ENCODE assay signal across 15 mouse cellular contexts in the genomic region with DNA sequence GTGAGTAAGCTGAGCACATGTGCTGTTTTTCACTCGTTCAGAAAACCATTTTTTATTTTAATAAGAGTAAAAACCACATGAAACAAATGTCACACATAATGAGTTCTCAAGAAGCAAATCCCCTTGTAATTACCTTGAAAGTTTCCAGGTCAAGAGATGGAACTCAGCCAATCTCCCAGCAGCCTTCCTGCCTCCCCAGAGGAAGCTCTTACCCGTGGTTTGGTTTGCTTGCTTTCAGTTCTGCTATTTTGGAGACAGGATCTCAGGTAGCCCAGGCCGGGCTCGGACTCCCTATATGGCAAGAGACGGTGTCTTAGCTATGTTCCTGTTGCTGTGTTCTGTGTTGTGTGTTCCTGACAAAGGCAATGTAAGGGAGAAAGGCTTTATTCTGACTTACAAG. TPM values are rescaled to one million over a fixed set of nuclear protein-coding genes. Genes with fewer than 3 reads are reported as not detected.
A peak's percentile ranks its signal among the peaks of the same experiment; 100 is the strongest.
DNase-seq lines count a peak whose midpoint lies in the region; ATAC-seq and TF ChIP-seq lines count a peak whose summit lies in the region.
"Had no signal": no experiment of that assay in that cellular context is flagged by ENCODE, and none has a peak within 500 bp of the region (broad histone marks: within the 10 kb centered on the region; RNA-seq: fewer than 3 reads in every experiment).

No protein-coding gene starts in this region.

- H3K27me3 ChIP-seq in heart, embryonic 12.5 days (replicated peaks), result no peaks in the 10 kb centered on the region

- H3K4me3 ChIP-seq in gastrocnemius, adult 2 months, result peak overlapping the region; percentile 39
- H3K4me3 ChIP-seq in brown adipose tissue, adult 24 weeks (ENCODE audit: insufficient read depth, low read depth, low read length), result peak overlapping the region; percentile 9; the same call in 1 of the 2 replicates
- no peak overlapping the region for H3K4me3 ChIP-seq in heart, embryonic 12.5 days

- no peak for TF ChIP-seq CTCF in gastrocnemius, adult 2 months (IDR thresholded peaks at IDR 0.05)

- no peaks in the 10 kb centered on the region for H3K9me3 ChIP-seq in heart, embryonic 12.5 days (replicated peaks)

- H3K9ac ChIP-seq in heart, embryonic 12.5 days, result no peak overlapping the region
- H3K9ac ChIP-seq: forebrain, postnatal 0 days had no signal

- H3K27ac ChIP-seq in gastrocnemius, adult 2 months, result peak overlapping the region; percentile 40; the same call in 1 of the 2 replicates
- H3K27ac ChIP-seq in brown adipose tissue, adult 24 weeks (replicated peaks; ENCODE audit: low read depth, low read length), result no peak overlapping the region
- no peak overlapping the region for H3K27ac ChIP-seq in heart, embryonic 12.5 days (ENCODE audit: poor library complexity, severe bottlenecking)

- ATAC-seq in monocyte, adult 5-6 weeks (replicated peaks; ENCODE audit: insufficient number of reproducible peaks, low FRiP score, low TSS enrichment, poor library complexity, severe bottlenecking), result 0 out of 2 replicates have a peak, but pooled peaks have one; percentile 35
- no peak for ATAC-seq in heart, embryonic 12.5 days (ENCODE audit: insufficient number of reproducible peaks, low FRiP score)
- ATAC-seq: forebrain, postnatal 0 days had no signal

- H3K36me3 ChIP-seq in heart, embryonic 12.5 days, result no peaks in the 10 kb centered on the region

- no peaks in the 10 kb centered on the region for H3K4me1 ChIP-seq in brown adipose tissue, adult 24 weeks (ENCODE audit: control insufficient read depth, insufficient read depth, insufficient read length, low read length)
- H3K4me1 ChIP-seq in heart, embryonic 12.5 days (replicated peaks), result no peaks in the 10 kb centered on the region

- intact Hi-C loops in gastrocnemius, adult 2 months (cut with DNase I), result no loop called here
- intact Hi-C loops in left cerebral cortex, postnatal 25 days (cut with DNase I), result no loop called here

- 67% methylated on average over 5 of the region's 5 CpGs for WGBS in heart, embryonic 12.5 days

- no peak overlapping the region for H3K4me2 ChIP-seq in heart, embryonic 12.5 days

- DNase-seq in gastrocnemius, adult 2 months, result no peak
- DNase-seq in gastrocnemius, adult 18-20 months (ENCODE audit: low spot score), result no peak
- peak; percentile 88 for DNase-seq in A20 (ENCODE audit: low read depth, low spot score)
- no peak for DNase-seq in left cerebral cortex, adult 8-10 months (ENCODE audit: low spot score in 2 of 2)
- DNase-seq in left cerebral cortex, postnatal 25 days (ENCODE audit: low spot score in 2 of 2), result no peak
- DNase-seq: cerebellum, postnatal 14 days; forebrain, postnatal 0 days; kidney, postnatal 10 days; lung, postnatal 14 days; right cerebral cortex, postnatal 25 days had no signal

RNA-seq across cellular contexts. Expression of a gene that starts 19.9 kb away (rescaled TPM):
- 10 to 100 TPM; 18.8 to 28.1 TPM for total RNA-seq in gastrocnemius, adult 2 months (2021)
- total RNA-seq in gastrocnemius, adult 18-20 months (2021), result 10 to 100 TPM; 17.5 to 17.7 TPM
- polyA plus RNA-seq in brown adipose tissue, adult 24 weeks (2012; ENCODE audit: insufficient read depth, insufficient read length, missing spikeins), result 2.7 and 3.6 TPM in 2 replicates
- 35.0 to 74.6 TPM (median 45.6 TPM) in 3 replicates for total RNA-seq in monocyte, adult 5-6 weeks (2017)
- polyA plus RNA-seq in heart, embryonic 12.5 days (2016; fragmentation: Nextera tagmentation; extraction: Ambion mirVana), result 19.4 TPM in 2 replicates
- 10 to 100 TPM; 64.2 to 70.5 (median 64.9) TPM for total RNA-seq in left cerebral cortex, adult 8-10 months (2022)
- total RNA-seq in left cerebral cortex, postnatal 25 days (2021), result 10 to 100 TPM; 65.0 to 71.8 TPM

RNA-seq across cellular contexts. Expression of a gene that starts 24.8 kb away (rescaled TPM):
- total RNA-seq in gastrocnemius, adult 2 months (2021), result 1 to 10 TPM; 3.2 to 5.5 TPM
- total RNA-seq in gastrocnemius, adult 18-20 months (2021), result 1 to 10 TPM; 1.5 to 3.3 TPM
- polyA plus RNA-seq in brown adipose tissue, adult 24 weeks (2012; ENCODE audit: insufficient read depth, insufficient read length, missing spikeins), result not detected in 2 replicates
- 2.2 TPM in 1 of 3 replicates, not detected in the others for total RNA-seq in monocyte, adult 5-6 weeks (2017)
- not detected in 2 replicates for polyA plus RNA-seq in heart, embryonic 12.5 days (2016; fragmentation: Nextera tagmentation; extraction: Ambion mirVana)
- 10 to 100 TPM; 23.9 to 29.4 (median 27.6) TPM for total RNA-seq in left cerebral cortex, adult 8-10 months (2022)
- total RNA-seq in left cerebral cortex, postnatal 25 days (2021), result 10 to 100 TPM; 21.5 to 26.7 TPM
- total RNA-seq: liver, adult 2 months had no signal
- polyA plus RNA-seq: heart, postnatal 0 days; liver, adult 2 months had no signal
